Mouse (Mus musculus): ENCODE data around the gene Lmnb2. TPM values are rescaled to one million over a fixed set of nuclear protein-coding genes. Genes with fewer than 3 reads are reported as not detected.

The Lmnb2 gene
- total RNA-seq (2017), result 44.0 and 46.6 TPM in 2 replicates

DNA sequence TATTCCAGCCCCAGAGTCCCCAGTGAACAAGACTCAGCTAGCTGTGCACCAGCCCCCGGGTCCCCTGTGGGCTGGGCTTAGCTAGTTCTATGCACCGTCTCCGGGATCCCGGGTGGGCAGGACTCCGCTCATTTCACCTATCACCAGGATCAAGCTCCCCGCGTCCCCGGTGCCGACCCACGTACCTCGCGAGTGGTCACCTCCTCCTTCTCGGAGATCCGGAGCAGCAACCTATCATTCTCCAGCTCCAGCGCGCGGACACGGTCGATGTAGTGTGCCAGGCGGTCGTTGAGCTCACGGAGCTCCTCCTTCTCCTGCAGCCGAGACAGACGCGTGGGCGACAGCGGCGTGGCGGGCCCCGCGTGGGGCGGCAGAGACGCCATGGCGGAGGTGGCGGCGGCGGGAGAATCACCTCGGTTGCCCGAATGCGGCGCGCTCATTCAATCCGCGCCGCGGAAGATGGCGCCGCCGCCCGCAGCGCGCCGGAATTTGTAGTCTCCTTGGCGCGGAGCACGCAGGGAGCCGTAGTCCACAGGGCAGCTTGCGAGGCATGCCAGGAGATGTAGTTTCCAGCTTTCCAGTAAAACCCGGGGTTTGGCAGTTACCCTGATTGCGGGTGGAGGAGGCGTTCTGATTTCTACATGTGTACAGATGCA, at the start of gene Lmnb2:
Gene Lmnb2, minus strand, starts transcription at position 467 of the 656 bp plus-strand sequence.
- peak; percentile 30 for ATAC-seq (replicated peaks; ENCODE audit: low read depth, poor library complexity, severe bottlenecking)

DNA sequence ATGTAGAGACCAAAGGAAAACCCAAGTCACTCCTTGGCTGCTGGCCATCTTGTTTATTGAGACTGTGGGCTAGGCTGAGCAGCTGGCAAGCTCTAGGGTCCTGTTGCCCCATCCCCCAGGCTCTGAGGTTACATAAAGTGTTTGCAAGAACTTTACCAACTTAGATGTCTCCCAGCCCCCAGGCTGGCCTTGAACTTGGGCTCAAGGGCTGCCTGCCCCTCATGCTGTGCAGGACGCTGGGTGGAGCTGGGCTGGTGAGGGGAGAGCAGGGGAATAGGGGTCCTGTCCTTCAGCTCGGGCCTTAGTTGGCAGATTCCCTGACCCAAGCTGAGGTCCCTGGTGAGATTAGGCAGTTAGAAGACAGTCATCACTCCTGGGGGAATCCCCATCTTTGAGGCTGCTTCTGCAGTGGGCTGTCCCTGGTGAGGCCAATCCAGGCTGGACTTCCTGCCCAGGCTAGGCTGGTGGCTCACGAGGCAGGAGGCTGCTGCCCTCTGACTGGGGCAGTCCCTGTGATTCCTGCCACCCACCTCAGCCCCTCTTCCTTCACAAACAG, 49.1 kb upstream of the Lmnb2 start:
- 0 out of 2 replicates have a peak, but pooled peaks have one; percentile 31 for ATAC-seq (replicated peaks; ENCODE audit: low read depth, poor library complexity, severe bottlenecking)

DNA sequence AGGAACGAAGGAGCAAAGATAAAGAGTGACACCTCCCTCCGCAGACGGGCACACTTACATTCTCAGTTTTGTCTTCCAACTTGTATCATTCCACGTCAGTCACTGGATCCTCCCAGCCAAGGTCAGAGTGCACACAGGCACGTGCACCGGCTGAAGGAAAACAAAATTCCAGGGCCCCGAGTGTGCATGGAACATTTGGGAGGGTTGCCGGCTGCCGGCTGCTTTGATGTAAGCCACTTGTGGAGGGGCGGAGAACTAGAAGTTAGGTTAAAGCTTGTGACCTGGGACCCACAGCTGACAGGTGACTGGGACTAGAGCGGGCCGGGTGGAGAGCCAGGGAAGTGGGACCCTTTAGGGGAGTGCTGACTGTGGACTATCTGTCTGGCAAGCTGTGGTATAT, 48.3 kb upstream of the Lmnb2 start:
- no peak for ATAC-seq (replicated peaks; ENCODE audit: low read depth, poor library complexity, severe bottlenecking)

DNA sequence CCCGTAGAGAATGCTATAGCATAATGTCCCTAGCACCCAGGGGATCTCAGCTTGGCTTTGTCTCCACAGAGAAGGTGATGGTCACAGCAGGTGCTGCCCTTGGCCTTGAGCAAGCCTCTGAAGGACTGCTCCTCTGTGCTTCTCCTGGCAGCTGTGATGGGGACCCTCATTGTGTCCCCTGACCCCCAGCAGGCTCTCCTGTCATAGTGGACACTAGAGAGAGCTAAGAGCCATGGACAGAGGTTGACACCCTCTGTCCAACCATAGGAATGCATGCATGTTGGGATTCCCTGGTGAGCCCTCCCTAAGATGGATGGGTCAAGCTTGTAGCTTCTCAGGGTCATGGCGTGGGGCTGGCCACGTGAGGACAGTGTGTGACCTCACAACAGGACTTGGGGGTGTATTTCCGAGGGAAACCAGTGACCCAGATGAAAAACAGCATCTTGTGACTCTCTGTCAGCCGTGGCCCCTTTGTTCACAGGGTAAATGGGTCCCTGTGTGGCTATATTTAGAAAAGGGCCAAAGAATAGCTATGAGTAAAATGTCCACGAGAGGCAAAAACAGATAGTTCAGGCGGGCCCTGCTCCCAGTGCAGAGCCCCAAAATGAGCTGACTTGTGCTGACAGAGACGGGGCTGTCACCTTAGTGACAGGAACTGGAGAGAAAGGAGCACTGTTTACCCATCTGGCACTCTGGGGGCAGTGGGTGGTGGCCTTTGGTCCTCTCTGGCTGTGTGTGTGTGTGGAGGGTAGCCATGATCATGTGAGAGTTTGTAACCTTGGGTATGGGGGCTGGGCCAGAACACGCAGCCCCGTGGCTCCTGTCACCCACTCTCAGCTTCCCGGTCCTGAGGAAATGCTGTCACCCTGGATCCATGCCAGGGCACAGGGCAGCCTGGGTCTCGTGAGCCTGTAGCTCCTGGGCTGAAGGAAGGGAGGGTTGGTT, 45.3 kb upstream of the Lmnb2 start:
- ATAC-seq (replicated peaks; ENCODE audit: low read depth, poor library complexity, severe bottlenecking), result peak; percentile 19; the same call in 1 of the 2 replicates

DNA sequence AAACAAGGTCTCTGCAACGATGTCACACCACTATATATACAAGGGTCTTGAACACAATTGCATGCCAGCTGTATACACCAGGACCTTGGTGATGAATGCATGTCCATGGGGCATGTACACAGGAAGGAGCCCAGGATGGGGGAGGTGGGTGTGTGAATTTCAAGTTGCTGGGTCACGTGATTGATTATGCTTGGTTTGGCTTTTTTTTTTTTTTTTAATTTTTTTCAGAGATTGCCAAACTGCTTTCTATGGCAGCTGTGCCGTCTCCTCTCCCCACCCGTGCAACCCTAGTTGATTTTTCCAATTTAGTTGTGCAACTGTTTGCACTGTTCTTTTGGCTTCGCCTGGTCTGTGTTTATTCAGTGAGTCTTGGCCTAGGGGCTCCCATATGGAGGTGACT, 44.5 kb upstream of the Lmnb2 start:
- no peak for ATAC-seq (replicated peaks; ENCODE audit: low read depth, poor library complexity, severe bottlenecking)

DNA sequence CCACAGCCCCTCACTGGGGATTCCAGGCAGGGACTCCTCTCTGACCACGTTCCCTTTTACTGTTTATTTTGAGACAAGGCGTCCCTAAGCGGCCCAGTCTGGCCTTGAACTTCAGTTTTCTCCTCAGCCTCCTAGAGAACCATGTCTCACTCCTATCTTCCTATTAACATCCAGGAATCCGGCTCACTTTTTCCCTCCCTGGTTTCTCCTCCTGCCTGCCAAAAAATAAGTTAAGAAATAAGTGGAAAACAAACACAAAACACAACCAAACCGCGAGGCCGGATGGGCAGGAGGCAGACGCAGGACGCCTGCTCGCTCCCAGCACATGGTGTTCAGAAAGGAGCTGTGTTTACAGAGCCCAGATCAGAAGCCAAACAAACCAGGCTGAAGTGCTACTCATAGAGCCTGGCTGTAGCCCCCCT, 44.0 kb upstream of the Lmnb2 start:
- ATAC-seq (replicated peaks; ENCODE audit: low read depth, poor library complexity, severe bottlenecking), result no peak

DNA sequence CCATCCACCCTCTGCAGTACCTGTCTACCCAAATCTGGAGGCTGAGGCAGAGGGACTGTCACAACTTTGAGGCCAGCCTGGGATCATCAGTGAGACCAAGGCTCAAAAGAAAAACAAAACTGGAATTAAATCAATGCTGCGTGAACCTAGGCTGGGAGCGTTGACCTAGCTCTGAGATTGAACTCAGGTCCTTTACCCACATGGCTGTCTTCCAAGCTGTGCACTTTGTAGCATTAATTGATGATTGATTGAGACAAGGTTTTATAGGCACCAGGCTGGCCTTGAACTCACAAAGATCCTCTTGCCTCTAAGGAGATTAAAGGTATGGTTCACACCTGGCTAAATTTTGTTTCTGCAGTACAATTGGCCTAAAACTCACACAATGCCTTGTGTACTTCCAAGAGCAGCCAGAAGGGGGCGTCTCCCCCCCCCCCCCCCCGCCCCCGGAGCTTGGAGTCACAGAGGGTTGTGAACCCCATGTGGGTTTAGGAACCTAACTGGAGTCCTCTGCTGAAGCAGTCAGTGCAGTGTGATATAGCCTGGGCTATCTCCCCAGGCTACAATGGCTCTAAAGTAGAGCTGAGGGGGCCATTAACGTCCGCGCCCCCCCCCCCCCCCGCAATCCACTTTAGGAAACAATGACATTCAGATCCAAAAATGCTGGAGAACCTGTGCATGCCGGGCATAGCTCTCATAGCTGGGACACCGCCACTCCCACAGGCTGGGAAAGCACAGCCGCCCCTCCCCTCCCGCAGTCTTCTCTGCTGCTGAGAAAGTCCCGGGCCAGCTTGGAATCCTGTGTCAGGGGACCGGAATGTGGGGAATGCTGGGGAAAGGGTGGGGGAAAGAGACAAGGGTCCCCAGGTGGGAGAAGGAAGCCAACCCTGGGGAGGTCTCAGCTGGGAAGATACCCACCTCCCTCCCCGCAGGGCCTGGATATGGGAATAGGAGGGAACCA, 42.8 kb upstream of the Lmnb2 start:
- no peak for ATAC-seq (replicated peaks; ENCODE audit: low read depth, poor library complexity, severe bottlenecking)

DNA sequence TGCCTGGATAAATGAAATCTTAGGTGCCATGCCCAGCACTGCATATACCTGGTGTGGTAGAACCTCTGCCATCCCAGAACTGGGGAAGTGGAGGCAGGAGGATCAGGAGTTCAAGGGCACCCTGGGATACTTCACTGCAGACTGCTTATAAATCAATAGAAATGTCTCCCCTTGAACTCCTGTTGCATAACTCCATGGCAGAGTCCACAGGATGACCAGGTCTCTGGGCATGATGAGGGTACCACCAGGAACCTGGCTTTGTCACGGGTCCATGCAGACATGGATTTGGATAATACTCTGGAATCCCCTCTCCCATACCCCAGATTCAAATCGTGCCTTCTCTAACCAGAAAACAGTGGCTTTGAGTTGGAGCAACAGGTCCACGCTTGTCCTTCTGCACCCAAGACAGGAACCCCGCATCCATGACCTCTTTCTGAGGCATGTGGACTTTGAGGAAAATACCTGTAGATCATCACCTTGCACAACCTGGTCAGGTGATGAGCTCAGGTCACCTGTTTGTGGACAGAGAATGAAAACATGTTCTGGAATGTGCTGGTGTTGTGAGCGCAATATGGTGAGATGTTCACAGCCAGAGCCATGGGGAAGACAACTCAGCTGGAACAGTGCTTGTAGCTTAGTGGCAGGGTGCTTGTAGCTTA, 41.1 kb upstream of the Lmnb2 start:
- no peak for ATAC-seq (replicated peaks; ENCODE audit: low read depth, poor library complexity, severe bottlenecking)

DNA sequence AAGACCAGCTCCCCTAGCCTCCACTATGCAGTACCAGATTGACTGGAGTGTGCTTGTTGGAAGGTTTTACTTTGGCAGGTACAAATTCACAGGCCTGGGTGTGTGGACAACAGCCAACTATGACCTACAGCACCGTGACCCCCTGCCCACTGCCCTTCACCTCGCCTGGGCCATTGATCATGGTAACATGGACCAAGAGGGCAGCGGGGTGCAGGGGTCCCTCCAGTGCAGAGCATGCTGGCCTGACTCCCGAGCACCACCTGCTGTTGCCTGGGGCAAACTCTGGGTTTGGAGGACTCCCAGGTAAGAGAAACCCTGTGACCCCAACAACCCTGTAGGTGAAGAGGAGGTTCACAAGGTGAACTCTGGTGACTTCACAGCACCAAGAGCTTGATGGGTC, 39.7 kb upstream of the Lmnb2 start:
- no peak for ATAC-seq (replicated peaks; ENCODE audit: low read depth, poor library complexity, severe bottlenecking)

DNA sequence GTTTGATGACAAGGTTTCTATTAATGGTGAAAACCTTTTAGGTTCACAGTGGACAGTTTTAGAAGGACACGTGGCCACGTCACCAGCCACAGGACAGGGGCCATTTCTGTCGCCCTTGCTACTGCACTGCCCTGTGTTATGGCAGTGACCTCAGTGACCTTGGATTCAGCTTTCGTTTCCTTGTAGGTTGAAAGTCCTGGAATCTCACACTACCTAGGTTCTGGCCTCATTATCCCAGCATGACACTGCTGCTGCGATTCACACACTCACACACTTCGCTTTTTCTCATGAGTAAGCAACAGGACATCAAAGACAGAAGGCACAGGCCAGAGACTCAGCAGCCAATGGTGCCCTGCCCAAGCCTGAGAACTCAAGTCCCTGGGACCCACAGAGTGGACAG, 38.9 kb upstream of the Lmnb2 start:
- ATAC-seq (replicated peaks; ENCODE audit: low read depth, poor library complexity, severe bottlenecking), result no peak

DNA sequence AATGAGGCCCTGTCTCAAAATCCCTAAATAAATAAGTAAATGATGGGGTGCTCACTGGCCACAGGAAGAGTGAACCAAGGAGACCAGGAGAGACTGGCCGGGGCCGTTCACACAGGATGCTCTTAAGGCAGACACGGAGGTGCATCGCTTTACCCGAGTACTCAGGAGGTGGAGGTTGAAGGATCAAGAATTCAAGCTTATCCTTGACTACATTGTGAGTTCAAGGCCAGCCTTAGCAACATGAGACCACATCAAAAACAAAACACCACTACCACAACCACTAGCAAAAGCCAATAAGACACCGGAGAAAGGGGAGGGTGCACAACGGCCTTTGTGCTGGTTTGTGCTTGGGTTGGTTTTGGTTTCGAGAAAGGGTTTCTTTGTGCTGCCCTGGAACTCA, 38.3 kb upstream of the Lmnb2 start:
- ATAC-seq (replicated peaks; ENCODE audit: low read depth, poor library complexity, severe bottlenecking), result no peak

DNA sequence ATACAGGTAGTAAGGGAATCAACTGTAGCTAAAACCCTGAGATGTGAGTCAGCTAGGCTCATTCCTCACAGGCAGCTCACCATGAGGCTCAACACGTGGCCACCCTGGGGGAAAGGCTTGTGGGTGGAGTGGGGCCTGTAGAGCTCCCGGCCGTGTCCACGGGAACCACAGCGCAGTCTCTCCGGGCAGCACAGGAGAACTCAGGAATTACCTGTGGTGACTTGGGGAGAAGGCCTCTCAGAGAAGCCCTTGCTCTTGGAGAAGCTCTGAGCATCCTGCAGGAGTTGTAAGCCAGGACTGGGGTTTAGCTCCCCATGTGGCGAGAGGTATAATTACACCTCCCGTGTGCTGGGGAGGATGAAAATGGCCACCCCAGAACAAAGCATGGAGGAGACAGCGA, 37.5 kb upstream of the Lmnb2 start:
- peak; percentile 89 for ATAC-seq (replicated peaks; ENCODE audit: low read depth, poor library complexity, severe bottlenecking)

DNA sequence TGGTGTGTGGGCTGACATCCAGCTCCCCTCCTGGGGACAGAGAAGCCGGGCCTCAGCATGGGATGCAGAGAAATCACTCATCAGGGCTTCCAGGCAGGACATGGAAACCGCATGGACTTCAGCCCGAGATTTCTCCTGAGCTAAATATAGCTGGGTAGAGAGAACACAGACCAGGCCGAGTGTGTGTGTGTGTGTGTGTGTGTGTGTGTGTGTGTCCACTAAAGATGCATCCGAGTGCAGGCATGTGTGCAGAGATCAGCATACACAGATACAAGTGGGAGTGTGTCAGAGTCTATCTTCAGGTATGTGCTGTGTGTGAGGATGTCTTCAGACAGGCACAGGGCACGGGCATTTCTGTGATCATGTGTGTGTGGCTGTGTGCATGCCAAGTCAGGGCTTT, 36.8 kb upstream of the Lmnb2 start:
- no peak for ATAC-seq (replicated peaks; ENCODE audit: low read depth, poor library complexity, severe bottlenecking)

DNA sequence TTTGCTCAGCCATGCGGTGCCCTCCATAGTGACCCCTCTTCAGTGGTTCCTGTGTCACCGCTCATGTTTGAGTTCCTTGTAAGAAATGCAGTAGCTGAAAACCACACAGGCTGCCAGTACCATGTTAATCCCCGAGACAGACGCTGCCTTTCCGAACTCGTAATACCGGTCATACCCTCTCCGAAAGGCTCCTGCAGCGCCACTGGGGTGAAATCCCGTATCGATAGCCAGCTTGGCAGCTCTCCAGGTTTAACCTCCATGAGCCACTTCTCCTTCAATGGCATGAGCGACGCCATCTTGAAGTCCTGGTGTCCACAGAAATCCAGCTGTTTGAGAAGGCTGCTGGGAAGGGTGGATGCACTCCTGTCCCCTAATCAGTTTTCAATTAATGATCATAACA, 36.4 kb upstream of the Lmnb2 start:
- ATAC-seq (replicated peaks; ENCODE audit: low read depth, poor library complexity, severe bottlenecking), result no peak

DNA sequence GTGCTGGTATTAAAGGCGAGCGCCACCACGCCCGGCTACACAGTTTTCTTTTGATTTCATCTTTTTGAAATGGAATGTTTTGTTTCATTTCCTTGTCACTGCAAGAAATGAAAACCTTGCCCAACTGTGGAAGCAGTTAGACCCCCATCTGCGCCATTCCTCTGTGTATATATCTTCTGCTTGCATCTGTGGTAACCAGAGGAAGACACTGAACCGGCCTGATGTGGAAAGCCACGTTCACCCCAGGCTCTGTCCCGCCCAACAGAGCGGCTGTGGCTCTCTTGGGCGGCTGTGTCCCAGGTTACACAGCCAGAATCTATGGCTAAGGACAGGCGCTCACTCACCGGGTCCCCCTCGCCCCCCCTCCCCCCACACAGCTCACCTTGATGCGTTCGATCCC, 34.4 kb upstream of the Lmnb2 start:
- peak; percentile 40; the same call in 1 of the 2 replicates for ATAC-seq (replicated peaks; ENCODE audit: low read depth, poor library complexity, severe bottlenecking)

DNA sequence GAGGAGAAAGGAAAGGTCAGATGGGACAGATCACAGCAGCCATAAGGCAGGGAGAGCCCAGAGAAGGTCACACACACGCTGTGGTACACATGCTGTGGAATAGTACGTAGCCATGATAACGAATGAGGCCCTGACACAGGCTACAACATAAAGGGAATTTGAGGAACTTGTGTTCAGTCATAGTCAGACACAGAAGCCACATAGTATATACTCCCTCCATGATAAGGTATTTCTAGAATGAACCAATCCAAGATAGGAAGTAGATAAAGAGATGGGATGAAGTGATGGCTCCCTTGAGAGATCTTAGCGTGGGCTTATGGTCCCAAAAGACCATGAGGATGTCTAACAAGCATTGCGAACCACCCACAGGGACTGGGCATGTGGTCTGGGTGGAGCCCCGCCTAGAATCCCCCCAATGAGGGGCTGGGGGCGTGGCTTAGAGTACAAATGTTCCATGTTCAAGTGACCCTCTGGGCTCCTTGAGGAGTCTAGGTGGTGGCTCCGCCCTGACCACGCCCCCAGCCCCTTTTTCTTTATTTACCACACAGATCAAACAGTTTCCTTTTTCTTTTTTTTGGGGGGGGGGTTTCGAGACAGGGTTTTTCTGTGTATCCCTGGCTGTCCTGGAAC, 33.8 kb upstream of the Lmnb2 start:
- no peak for ATAC-seq (replicated peaks; ENCODE audit: low read depth, poor library complexity, severe bottlenecking)

DNA sequence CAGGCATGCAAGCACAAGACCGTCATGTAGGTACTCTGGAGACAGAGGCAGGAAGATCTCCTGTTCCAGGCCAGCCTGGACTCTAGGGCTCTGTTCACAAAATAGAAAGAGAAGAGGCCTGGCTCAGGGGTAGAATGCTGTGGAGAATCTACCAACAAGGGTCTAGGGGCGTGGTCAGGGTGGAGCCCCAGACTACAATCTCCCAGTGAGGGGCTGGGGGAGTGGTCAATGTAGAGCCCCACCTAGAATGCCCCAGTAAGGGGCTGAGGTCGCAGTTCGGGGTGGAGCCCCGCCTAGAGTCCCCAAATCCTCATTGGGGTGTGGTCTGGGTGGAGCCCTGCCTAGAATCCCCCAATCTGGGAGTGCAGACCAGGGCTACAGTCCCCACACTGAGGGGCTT, 32.3 kb upstream of the Lmnb2 start:
- no peak for ATAC-seq (replicated peaks; ENCODE audit: low read depth, poor library complexity, severe bottlenecking)

DNA sequence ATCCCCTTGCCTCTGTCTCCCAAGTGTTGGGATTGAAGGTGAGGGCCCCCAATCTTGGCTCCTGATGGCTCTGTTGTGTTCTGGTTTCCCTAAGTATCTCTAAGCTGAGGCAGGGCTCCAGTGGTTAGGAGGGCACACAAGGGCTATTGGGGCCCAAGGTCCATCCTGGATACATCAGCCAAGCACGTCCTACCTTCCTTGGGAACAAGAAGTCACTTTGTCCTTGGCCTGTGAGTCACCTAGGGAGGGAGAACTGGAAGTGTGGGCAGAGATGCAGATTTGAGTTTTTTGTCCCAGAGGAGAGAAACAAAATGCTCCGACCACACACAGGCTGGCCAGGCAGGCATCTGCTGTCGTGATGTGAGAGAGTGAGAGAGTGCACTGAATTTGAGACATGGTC, 31.0 kb upstream of the Lmnb2 start:
- no peak for ATAC-seq (replicated peaks; ENCODE audit: low read depth, poor library complexity, severe bottlenecking)

DNA sequence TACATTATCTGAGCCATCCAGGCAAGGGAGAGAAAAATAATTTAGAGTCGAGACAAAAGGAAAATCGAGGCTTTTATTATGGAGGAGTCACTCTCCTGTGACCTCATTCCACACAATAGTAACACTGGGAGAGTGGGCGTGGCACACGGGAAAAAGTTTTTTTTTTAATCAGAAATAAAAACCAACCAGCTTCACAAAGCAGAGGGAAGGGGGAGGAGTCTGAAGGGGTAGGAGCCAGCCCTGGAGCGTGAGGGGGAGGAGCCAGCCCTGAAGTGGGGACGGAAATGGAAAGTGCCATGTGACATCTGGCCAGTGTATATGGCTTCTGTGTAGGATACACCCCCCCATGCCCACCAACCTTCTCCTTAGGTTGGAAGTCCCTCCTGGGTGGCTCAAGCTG, 30.5 kb upstream of the Lmnb2 start:
- peak; percentile 68 for ATAC-seq (replicated peaks; ENCODE audit: low read depth, poor library complexity, severe bottlenecking)

Data from common myeloid progenitor, adult 5-6 weeks (primary cell).